Mouse (Mus musculus) kidney, postnatal 0 days (tissue): ENCODE data around the gene Sh2d3c. TPM values are rescaled to one million over a fixed set of nuclear protein-coding genes. Genes with fewer than 3 reads are reported as not detected.

Source experiments
- ATAC-seq: fragments of 200-750 bp; cut with Nextera tagmentation; replicated peaks from 2 replicates; pipeline ENCODE4 v1.8.0; 2017; ENCODE audit warnings: low read depth, moderate number of reproducible peaks, moderate TSS enrichment, moderate library complexity; ENCODE audit not compliant: low FRiP score
- DNase-seq: peaks from one replicate; pipeline ENCODE4 v3.0.0-alpha.2; 2016; ENCODE audit warnings: low spot score
- H3K27ac ChIP-seq: fragments of 300-500 bp; sonication (generic); 2 replicates; pipeline ENCODE4 v1.5.1; 2014; ENCODE audit warnings: mild to moderate bottlenecking
- H3K27me3 ChIP-seq: fragments of 300-500 bp; sonication (generic); 2 replicates; pipeline ENCODE4 v1.6.1; 2014; ENCODE audit warnings: low read length, mixed read lengths; ENCODE audit not compliant: insufficient read depth
- H3K36me3 ChIP-seq: fragments of 300-500 bp; sonication (generic); 2 replicates; pipeline ENCODE4 v1.6.1; 2014; ENCODE audit warnings: low read length, mixed read lengths; ENCODE audit not compliant: insufficient read depth
- H3K4me1 ChIP-seq: fragments of 300-500 bp; sonication (generic); replicated peaks from 2 replicates; pipeline ENCODE4 v1.6.1; 2014; ENCODE audit warnings: antibody characterized with exemption, low read length, mixed read lengths; ENCODE audit not compliant: insufficient read depth
- H3K4me2 ChIP-seq: fragments of 300-500 bp; sonication (generic); 2 replicates; pipeline ENCODE4 v1.6.1; 2014; ENCODE audit warnings: mild to moderate bottlenecking, low read length, moderate library complexity, mixed read lengths
- H3K4me3 ChIP-seq: fragments of 300-500 bp; sonication (generic); replicated peaks from 2 replicates; pipeline ENCODE4 v1.5.1; 2014; ENCODE audit warnings: low read depth, low read length
- H3K9ac ChIP-seq: fragments of 300-500 bp; sonication (generic); 2 replicates; pipeline ENCODE4 v1.6.1; 2014; ENCODE audit warnings: low read depth, low read length
- H3K9me3 ChIP-seq: fragments of 300-500 bp; sonication (generic); replicated peaks from 2 replicates; pipeline ENCODE4 v1.6.1; 2016; ENCODE audit warnings: low read length, inconsistent platforms, mixed read lengths
- CTCF ChIP-seq: IDR thresholded peaks from 2 replicates; pipeline ENCODE4 v1.5.1; 2016; ENCODE audit warnings: antibody characterized with exemption, low read depth, mild to moderate bottlenecking, moderate library complexity
- WGBS: fragments of 180-500 bp; shearing (Covaris S2); extraction: QIAGEN DNeasy Blood & Tissue Kit; methylation state at CpG from one replicate; pipeline ENCODE4 v1.1.7; 2014; 5-methylcytosine and 5-hydroxymethylcytosine counted together
- polyA plus RNA-seq: library from polyadenylated mRNA; unstranded; fragments of >200 nt; fragmentation: Nextera tagmentation; extraction: Ambion mirVana; gene quantifications from 2 replicates; pipeline ENCODE4 v1.2.1, GENCODE M21; 2015

Sh2d3c gene
- polyA plus RNA-seq, 1 experiment from 2014 or later: 31.1 TPM

DNA sequence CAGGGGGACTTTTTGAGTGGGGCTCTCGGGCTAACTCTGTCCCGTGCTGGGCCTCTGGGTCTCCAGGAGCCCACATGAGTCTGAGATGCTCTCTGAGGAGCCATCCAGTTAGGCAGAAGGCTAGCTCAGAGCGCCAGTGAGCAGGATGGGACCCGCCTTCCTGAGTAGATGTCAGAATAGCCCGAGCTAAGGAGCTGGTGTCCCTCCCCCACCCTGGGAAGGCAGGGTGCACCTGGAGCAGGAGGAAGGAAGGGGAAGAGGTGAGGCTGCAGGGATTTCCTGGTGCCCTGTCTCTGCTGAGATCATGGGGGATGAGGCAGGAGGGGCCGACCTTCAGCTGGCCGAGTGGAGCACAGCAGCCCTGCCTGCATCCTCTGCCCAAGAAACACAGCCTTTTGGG is 7.6 kb downstream of the Sh2d3c start:
- Histone ChIP-seq H3K36me3 (no peaks in the 10 kb centered on the region), H3K27me3 (no peaks in the 10 kb centered on the region), H3K9ac (peak overlapping the region; percentile 63), H3K4me3 (peak overlapping the region; percentile 37), H3K27ac (peak overlapping the region; percentile 71), H3K4me1 (peaks cover 13% of the 10 kb centered on the region; the same call in 1 of the 2 replicates), H3K9me3 (no peaks in the 10 kb centered on the region), H3K4me2 (peak overlapping the region; percentile 51)
- 45% methylated on average over 7 of the region's 7 CpGs for WGBS
- peak; percentile 63 for DNase-seq
- no peak for TF ChIP-seq CTCF
- ATAC-seq: no peak; the same call in 1 of the 2 replicates

DNA sequence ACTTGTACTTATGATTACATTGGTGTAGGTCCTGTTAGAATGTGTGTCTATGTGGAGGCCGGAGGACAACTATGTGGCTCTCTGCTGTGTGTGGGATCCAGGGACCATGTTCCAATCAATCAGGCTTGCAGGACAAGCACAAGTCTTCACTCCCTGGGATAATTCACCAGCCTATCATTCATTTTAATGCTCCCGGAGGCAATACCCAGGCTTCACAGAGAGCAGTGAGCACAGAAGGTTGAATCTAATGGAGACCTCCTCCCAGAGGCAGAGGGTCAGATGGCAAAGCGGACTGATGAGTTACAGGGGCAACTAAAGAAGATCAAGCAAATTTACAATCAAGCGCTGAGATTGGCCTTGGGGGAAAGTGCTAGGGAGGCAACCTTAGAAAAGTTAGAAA is 8.7 kb downstream of the Sh2d3c start:
- no peak overlapping the region for H3K27ac ChIP-seq
- no peaks in the 10 kb centered on the region for H3K27me3 ChIP-seq
- 0 out of 2 replicates have a peak overlapping the region, but pooled peaks have one; percentile 6 for H3K4me3 ChIP-seq
- peak overlapping the region; percentile 51 for H3K4me2 ChIP-seq
- no peak for ATAC-seq
- H3K9ac ChIP-seq: no peak overlapping the region
- no peaks in the 10 kb centered on the region for H3K9me3 ChIP-seq
- no peak for DNase-seq
- peaks cover 11% of the 10 kb centered on the region; the same call in 1 of the 2 replicates for H3K4me1 ChIP-seq
- H3K36me3 ChIP-seq: no peaks in the 10 kb centered on the region
- 37% methylated on average over 4 of the region's 4 CpGs for WGBS
- TF ChIP-seq CTCF: no peak

DNA sequence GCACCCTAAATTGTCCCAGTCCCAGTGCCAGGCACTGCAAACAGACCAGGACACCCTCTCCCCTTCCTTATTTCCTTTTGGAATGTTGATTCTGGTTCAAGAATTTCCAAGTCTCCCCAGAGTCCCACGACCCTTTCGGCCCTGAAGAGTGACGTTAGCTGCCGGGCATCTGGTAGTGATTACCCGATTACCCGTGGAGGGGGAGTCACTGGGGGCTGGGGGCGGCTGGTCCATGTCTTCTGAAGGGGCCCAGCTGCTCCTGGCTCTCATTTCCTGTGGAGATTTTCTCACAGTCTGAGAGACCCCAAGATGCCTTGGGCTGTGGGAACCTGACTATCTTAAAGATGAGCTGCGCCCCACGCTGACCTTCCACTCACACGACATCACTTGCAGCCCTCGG is 10.0 kb downstream of the Sh2d3c start:
- Histone ChIP-seq H3K4me1 (peaks cover 16% of the 10 kb centered on the region), H3K9ac (no peak overlapping the region; the same call in 1 of the 2 replicates), H3K9me3 (no peaks in the 10 kb centered on the region), H3K4me3 (no peak overlapping the region), H3K4me2 (peak overlapping the region; percentile 51), H3K27ac (peak overlapping the region; percentile 71; the same call in 1 of the 2 replicates), H3K36me3 (no peaks in the 10 kb centered on the region), H3K27me3 (no peaks in the 10 kb centered on the region)
- WGBS: 20% methylated on average over 11 of the region's 11 CpGs
- TF ChIP-seq CTCF: no peak
- DNase-seq (peak; percentile 75), ATAC-seq (no peak)

DNA sequence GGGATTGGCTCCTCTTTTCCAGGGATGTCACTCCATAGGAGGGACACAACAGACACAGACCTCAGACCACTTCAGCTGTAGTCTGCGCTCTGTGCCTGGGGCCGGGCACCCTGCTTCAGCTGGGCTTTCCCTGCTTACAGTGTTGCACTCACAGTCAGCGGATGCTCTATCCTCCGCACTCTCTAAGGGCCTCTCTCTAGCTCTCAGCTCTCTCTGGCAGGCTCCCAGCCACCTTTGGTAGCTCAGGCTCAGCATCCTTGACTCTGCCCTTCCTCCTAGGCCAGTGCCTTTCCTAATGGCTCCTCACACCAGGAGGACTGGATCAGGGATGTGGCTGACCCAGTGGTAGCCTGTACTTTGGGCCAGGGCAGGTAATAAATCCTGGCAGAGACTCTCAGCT is 11.1 kb downstream of the Sh2d3c start:
- no peak for ATAC-seq
- Histone ChIP-seq H3K4me1 (peaks cover 16% of the 10 kb centered on the region), H3K9ac (no peak overlapping the region), H3K9me3 (no peaks in the 10 kb centered on the region), H3K27me3 (no peaks in the 10 kb centered on the region), H3K4me3 (no peak overlapping the region), H3K4me2 (peak overlapping the region; percentile 15; the same call in 1 of the 2 replicates), H3K36me3 (no peaks in the 10 kb centered on the region), H3K27ac (peak overlapping the region; percentile 71)
- no peak for TF ChIP-seq CTCF
- no peak for DNase-seq
- 53% methylated on average over 4 of the region's 4 CpGs for WGBS

DNA sequence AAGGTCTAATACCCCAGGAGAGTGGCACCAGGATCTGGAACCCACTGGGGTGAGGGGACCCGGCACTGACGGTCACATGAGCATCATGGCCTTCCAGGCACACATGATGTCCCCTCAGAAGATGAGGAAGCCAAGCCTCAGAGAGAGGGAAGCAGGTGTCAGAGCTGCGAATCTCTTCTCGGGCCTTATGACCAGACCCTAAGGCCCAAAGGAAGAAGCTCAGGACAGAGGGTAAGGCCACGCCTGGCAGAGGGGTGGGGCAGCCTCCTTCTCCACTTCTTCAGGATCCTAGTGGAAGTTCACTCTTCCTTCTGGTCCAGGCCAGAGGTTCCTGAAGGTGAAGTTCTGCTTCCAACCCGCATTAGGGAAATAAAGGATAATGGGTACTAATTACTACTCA is 11.8 kb downstream of the Sh2d3c start:
- Histone ChIP-seq H3K9ac (no peak overlapping the region), H3K4me1 (peaks cover 16% of the 10 kb centered on the region), H3K9me3 (no peaks in the 10 kb centered on the region), H3K4me2 (no peak overlapping the region), H3K36me3 (no peaks in the 10 kb centered on the region), H3K27ac (peak overlapping the region; percentile 71; the same call in 1 of the 2 replicates), H3K4me3 (no peak overlapping the region), H3K27me3 (no peaks in the 10 kb centered on the region)
- DNase-seq (no peak), ATAC-seq (no peak)
- TF ChIP-seq CTCF: no peak
- 79% methylated on average over 6 of the region's 6 CpGs for WGBS

DNA sequence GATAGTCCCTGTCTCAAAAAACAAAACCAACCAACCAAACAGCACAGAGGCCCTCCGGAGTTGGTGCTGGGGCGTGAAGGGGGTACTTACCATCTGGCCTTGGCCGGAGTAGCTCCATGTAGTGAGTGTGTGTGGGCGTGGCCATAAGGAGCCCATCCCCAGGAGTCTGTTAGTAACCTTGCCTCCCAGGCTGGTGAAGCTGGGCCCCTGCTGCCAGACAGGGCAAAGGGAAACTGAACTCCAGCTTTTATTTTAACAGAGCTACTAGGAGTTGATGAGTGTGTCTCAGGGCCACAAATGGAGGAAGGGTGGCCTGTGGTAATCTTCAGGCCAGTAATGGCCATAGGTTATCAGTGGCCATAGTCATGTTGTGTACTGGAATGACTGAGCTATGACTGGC is 13.6 kb downstream of the Sh2d3c start:
- Histone ChIP-seq H3K27me3 (no peaks in the 10 kb centered on the region), H3K4me3 (no peak overlapping the region), H3K36me3 (no peaks in the 10 kb centered on the region), H3K4me1 (peaks cover 16% of the 10 kb centered on the region), H3K9ac (no peak overlapping the region), H3K9me3 (no peaks in the 10 kb centered on the region), H3K27ac (peak overlapping the region; percentile 85), H3K4me2 (0 out of 2 replicates have a peak overlapping the region, but pooled peaks have one; percentile 4)
- no peak for TF ChIP-seq CTCF
- DNase-seq (no peak), ATAC-seq (peak; percentile 37; the same call in 1 of the 2 replicates)
- WGBS: 20% methylated on average over 4 of the region's 4 CpGs

DNA sequence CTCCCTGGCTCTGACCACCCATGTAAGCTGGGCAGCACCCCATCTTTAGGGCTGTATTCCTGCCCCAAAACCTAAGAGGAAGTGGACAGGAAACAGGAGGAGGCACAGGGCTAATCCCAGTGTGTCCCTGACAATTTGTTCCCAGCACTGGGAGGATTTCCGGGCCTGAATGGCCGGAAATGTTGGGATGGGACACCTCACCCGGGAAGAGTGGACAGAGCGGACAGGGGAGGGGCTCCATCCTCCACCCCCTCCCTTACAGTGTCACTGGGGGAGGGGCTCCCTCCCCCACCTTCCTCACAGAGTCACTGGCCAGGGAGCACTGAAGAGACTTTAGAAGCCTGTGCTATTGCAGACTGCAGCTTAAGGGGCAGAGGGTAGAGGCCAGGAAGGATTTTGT is 14.1 kb downstream of the Sh2d3c start:
- peaks cover 16% of the 10 kb centered on the region for H3K4me1 ChIP-seq
- H3K9ac ChIP-seq: no peak overlapping the region
- no peak overlapping the region for H3K4me3 ChIP-seq
- DNase-seq (peak; percentile 71), ATAC-seq (peak; percentile 26)
- TF ChIP-seq CTCF: no peak
- no peaks in the 10 kb centered on the region for H3K36me3 ChIP-seq
- H3K27ac ChIP-seq: peak overlapping the region; percentile 85
- H3K4me2 ChIP-seq: peak overlapping the region; percentile 4; the same call in 1 of the 2 replicates
- H3K27me3 ChIP-seq: no peaks in the 10 kb centered on the region
- H3K9me3 ChIP-seq: no peaks in the 10 kb centered on the region
- WGBS: 30% methylated on average over 4 of the region's 4 CpGs
